Mouse (Mus musculus) E14TG2a.4 (cell line): ENCODE data around the gene Mad1l1.

Experiments
- CTCF ChIP-seq: conservative IDR thresholded peaks from 2 replicates; pipeline ENCODE4 v1.5.1; 2014; ENCODE audit warnings: low read length
- NANOG ChIP-seq: IDR thresholded peaks from 2 replicates; pipeline ENCODE4 v1.6.1; 2014; ENCODE audit warnings: borderline replicate concordance, low read length, mixed read lengths

DNA sequence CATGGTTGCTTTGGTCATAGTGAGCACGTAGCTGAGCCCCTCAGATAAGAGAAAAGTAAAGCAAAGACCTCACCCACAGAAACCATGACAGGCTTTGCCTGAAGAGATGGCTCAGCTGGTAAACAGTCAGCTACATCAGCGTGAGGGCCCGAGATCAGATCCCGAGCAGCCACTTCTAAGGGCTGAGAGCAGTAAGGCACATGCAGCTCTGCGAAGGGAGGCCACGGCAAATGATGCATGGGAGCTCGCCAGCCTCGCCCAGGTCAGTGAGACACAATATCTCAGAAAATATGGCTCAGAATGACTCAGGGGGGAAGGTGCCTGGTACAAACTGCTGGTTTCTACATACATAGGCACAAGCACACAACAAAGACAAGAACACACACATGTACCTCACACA lies 143.8 kb downstream of the Mad1l1 start:
- no peak for TF ChIP-seq CTCF
- no peak for TF ChIP-seq NANOG
